Mouse (Mus musculus) CH12.LX (cell line): ENCODE results near the gene Krtap29-1. TPM values are rescaled to one million over a fixed set of nuclear protein-coding genes. Genes with fewer than 3 reads are reported as not detected.
A peak's percentile ranks its signal among the peaks of the same experiment; 100 is the strongest.

Source experiments
- DNase-seq: peaks from one replicate; pipeline ENCODE4 v3.0.0-alpha.2; 2013; ENCODE audit errors: extremely low read depth
- H3K27ac ChIP-seq: 2 replicates; pipeline ENCODE4 v1.5.1; 2012; ENCODE audit warnings: low read depth, mild to moderate bottlenecking, control low read depth, moderate library complexity; ENCODE audit not compliant: insufficient read depth
- H3K27me3 ChIP-seq: replicated peaks from 2 replicates; pipeline ENCODE3; 2012; ENCODE audit warnings: inconsistent platforms
- H3K36me3 ChIP-seq, 2 experiments: replicated peaks in 1 of 2; 2 replicates each; pipeline versions ENCODE3 to v1.6.1; 2012; ENCODE audit warnings: inconsistent platforms in 1 of 2, low read length in 1 of 2, mild to moderate bottlenecking in 1 of 2, mixed read lengths in 1 of 2, moderate library complexity in 1 of 2; ENCODE audit not compliant: control insufficient read depth in 1 of 2, insufficient read depth in 1 of 2
- H3K4me1 ChIP-seq, 2 experiments: 2 replicates each; pipeline ENCODE4 v1.6.1; 2012; ENCODE audit warnings: inconsistent platforms in 1 of 2, moderate library complexity in 1 of 2; ENCODE audit not compliant: insufficient read depth in 2 of 2, control insufficient read depth in 1 of 2
- H3K4me2 ChIP-seq: 2 replicates; pipeline ENCODE4 v1.6.1; 2012; ENCODE audit warnings: low read depth, mild to moderate bottlenecking, control low read depth; ENCODE audit not compliant: poor library complexity, insufficient read depth, severe bottlenecking
- H3K4me3 ChIP-seq, 3 experiments: fragments of 150-350 bp in 1 of 3; sonication (generic) in 1 of 3; replicated peaks in 1 of 3; 2 replicates each; pipeline versions ENCODE3 to v1.5.1; 2011 to 2012; ENCODE audit warnings: low read depth in 2 of 3, low read length in 2 of 3, mild to moderate bottlenecking in 2 of 3, moderate library complexity in 2 of 3, control low read depth in 1 of 3, improper control_type of control experiment in 1 of 3, inconsistent platforms in 1 of 3, mixed read lengths in 1 of 3; ENCODE audit not compliant: poor library complexity in 1 of 3
- H3K79me2 ChIP-seq: replicated peaks from 2 replicates; pipeline ENCODE4 v1.6.1; 2012; ENCODE audit warnings: mild to moderate bottlenecking, moderate library complexity; ENCODE audit not compliant: control insufficient read depth, poor library complexity, insufficient read depth, severe bottlenecking; ENCODE audit errors: extremely low read depth
- H3K9ac ChIP-seq: 2 replicates; pipeline ENCODE4 v1.6.1; 2012; ENCODE audit warnings: low read depth, mild to moderate bottlenecking, control low read depth, moderate library complexity; ENCODE audit not compliant: insufficient read depth
- H3K9me3 ChIP-seq: replicated peaks from 2 replicates; pipeline ENCODE3; 2012; ENCODE audit warnings: low read length, inconsistent platforms, mixed read lengths
- BHLHE40 ChIP-seq: IDR thresholded peaks from 2 replicates; pipeline ENCODE4 v1.6.1; 2011; ENCODE audit warnings: mild to moderate bottlenecking, low read depth, low read length, improper control_type of control experiment
- CHD1 ChIP-seq: IDR thresholded peaks from 2 replicates; pipeline ENCODE4 v1.6.1; 2012; ENCODE audit warnings: low read depth, low read length, improper control_type of control experiment, inconsistent platforms
- CHD2 ChIP-seq: IDR thresholded peaks from 2 replicates; pipeline ENCODE4 v1.6.1; 2011; ENCODE audit warnings: low read length, improper control_type of control experiment
- CTCF ChIP-seq, 2 experiments: IDR thresholded peaks in 1 of 2; conservative IDR thresholded peaks in 1 of 2; 2 replicates each; pipeline ENCODE4 v1.5.1; 2011 to 2012; ENCODE audit warnings: low read depth in 2 of 2, low read length in 2 of 2, improper control_type of control experiment in 1 of 2, inconsistent platforms in 1 of 2, mild to moderate bottlenecking in 1 of 2, moderate library complexity in 1 of 2
- E2F4 ChIP-seq: IDR thresholded peaks from 2 replicates; pipeline ENCODE4 v1.6.1; 2011; ENCODE audit warnings: low read depth, low read length, improper control_type of control experiment; ENCODE audit not compliant: insufficient replicate concordance
- IRF4 ChIP-seq: IDR thresholded peaks from 2 replicates; pipeline ENCODE4 v1.6.1; 2014; ENCODE audit warnings: low read depth, mild to moderate bottlenecking, inconsistent platforms, low read length, improper control_type of control experiment
- JUN ChIP-seq: IDR thresholded peaks from 2 replicates; pipeline ENCODE4 v1.6.1; 2011; ENCODE audit warnings: low read depth, mild to moderate bottlenecking, low read length, improper control_type of control experiment, moderate library complexity; ENCODE audit not compliant: insufficient read depth
- JUND ChIP-seq: conservative IDR thresholded peaks from 2 replicates; pipeline ENCODE4 v1.6.1; 2011; ENCODE audit warnings: low read depth, low read length, improper control_type of control experiment
- KAT2A ChIP-seq: IDR thresholded peaks from 2 replicates; pipeline ENCODE4 v1.6.1; 2012; ENCODE audit warnings: low read length, improper control_type of control experiment, inconsistent platforms; ENCODE audit not compliant: insufficient replicate concordance
- MAFK ChIP-seq: IDR thresholded peaks from 2 replicates; pipeline ENCODE4 v1.6.1; 2011; ENCODE audit warnings: low read length, improper control_type of control experiment; ENCODE audit not compliant: insufficient replicate concordance
- MAX ChIP-seq: IDR thresholded peaks from 2 replicates; pipeline ENCODE4 v1.6.1; 2011; ENCODE audit warnings: low read length, improper control_type of control experiment
- MAZ ChIP-seq: IDR thresholded peaks from 2 replicates; pipeline ENCODE4 v1.6.1; 2012; ENCODE audit warnings: low read depth, mild to moderate bottlenecking, inconsistent platforms, low read length, improper control_type of control experiment, moderate library complexity
- NELFE ChIP-seq: IDR thresholded peaks from 2 replicates; pipeline ENCODE4 v1.6.1; 2011; ENCODE audit warnings: low read depth, low read length, improper control_type of control experiment
- NRF1 ChIP-seq: IDR thresholded peaks from 2 replicates; pipeline ENCODE4 v1.6.1; 2014; ENCODE audit warnings: low read depth, mild to moderate bottlenecking, inconsistent platforms, low read length, improper control_type of control experiment, moderate library complexity
- PAX5 ChIP-seq: IDR thresholded peaks from 2 replicates; pipeline ENCODE4 v1.6.1; 2012; ENCODE audit warnings: low read length, inconsistent platforms, mixed read lengths
- POLR2A ChIP-seq: IDR thresholded peaks from 2 replicates; pipeline ENCODE4 v1.6.1; 2011; ENCODE audit warnings: low read depth, mild to moderate bottlenecking, improper control_type of control experiment, low read length
- RAD21 ChIP-seq: IDR thresholded peaks from 2 replicates; pipeline ENCODE4 v1.6.1; 2011; ENCODE audit warnings: low read depth, mild to moderate bottlenecking, low read length, improper control_type of control experiment, moderate library complexity
- RCOR1 ChIP-seq: conservative IDR thresholded peaks from 2 replicates; pipeline ENCODE4 v1.6.1; 2012; ENCODE audit warnings: low read depth, mild to moderate bottlenecking, inconsistent platforms, low read length, improper control_type of control experiment
- SIN3A ChIP-seq: IDR thresholded peaks from 2 replicates; pipeline ENCODE4 v1.6.1; 2012; ENCODE audit warnings: low read length, improper control_type of control experiment, inconsistent platforms
- SMC3 ChIP-seq: IDR thresholded peaks from 2 replicates; pipeline ENCODE4 v1.6.1; 2011; ENCODE audit warnings: low read depth, low read length, improper control_type of control experiment
- USF1 ChIP-seq: IDR thresholded peaks from 2 replicates; pipeline ENCODE4 v1.6.1; 2014; ENCODE audit warnings: low read depth, mild to moderate bottlenecking, inconsistent platforms, low read length, improper control_type of control experiment
- ZC3H11A ChIP-seq: IDR thresholded peaks from 2 replicates; pipeline ENCODE4 v1.6.1; 2012; ENCODE audit warnings: low read depth, mild to moderate bottlenecking, inconsistent platforms, low read length, improper control_type of control experiment
- ZKSCAN1 ChIP-seq: IDR thresholded peaks from 2 replicates; pipeline ENCODE4 v1.6.1; 2012; ENCODE audit warnings: low read depth, inconsistent platforms, low read length, improper control_type of control experiment, borderline replicate concordance
- ZMIZ1 ChIP-seq: IDR thresholded peaks from 2 replicates; pipeline ENCODE4 v1.6.1; 2012; ENCODE audit warnings: low read depth, mild to moderate bottlenecking, inconsistent platforms, low read length, improper control_type of control experiment
- ZNF384 ChIP-seq: IDR thresholded peaks from 2 replicates; pipeline ENCODE4 v1.6.1; 2012; ENCODE audit warnings: low read depth, low read length, improper control_type of control experiment, inconsistent platforms
- dilution Hi-C: fragments of 300-500 bp; cut with MboI; formaldehyde crosslinking; loops from 2 replicates; pipeline ENCODE4 v1.14.3; 2020; ENCODE audit warnings: low sequenced_read_pairs; ENCODE audit not compliant: extremely low pct_unique_long_range_greater_than_20kb, extremely low pct_ligation_motif_present
- in situ Hi-C: fragments of 300-500 bp; cut with MboI; formaldehyde crosslinking; loops from 3 replicates; pipeline ENCODE4 v1.14.3; 2019; ENCODE audit warnings: low sequenced_read_pairs, low pct_ligation_motif_present, low pct_unique_long_range_greater_than_20kb, mixed read lengths
- polyA plus RNA-seq: library from polyadenylated mRNA; unstranded; fragments of >175 nt; gene quantifications from 2 replicates; pipeline ENCODE4 v1.2.1, GENCODE M21; 2012; ENCODE audit warnings: low read depth; ENCODE audit not compliant: insufficient read length
- total RNA-seq, 2 experiments: library from RNA; depleted of rRNA; stranded (reverse); fragments of 300-350 nt in 1 of 2; fragments of >200 nt in 1 of 2; gene quantifications; 2 replicates each; pipeline ENCODE4 v1.2.3; 2012 to 2014

Gene Krtap29-1
- total and polyA plus RNA-seq, 3 experiments: not detected

DNA sequence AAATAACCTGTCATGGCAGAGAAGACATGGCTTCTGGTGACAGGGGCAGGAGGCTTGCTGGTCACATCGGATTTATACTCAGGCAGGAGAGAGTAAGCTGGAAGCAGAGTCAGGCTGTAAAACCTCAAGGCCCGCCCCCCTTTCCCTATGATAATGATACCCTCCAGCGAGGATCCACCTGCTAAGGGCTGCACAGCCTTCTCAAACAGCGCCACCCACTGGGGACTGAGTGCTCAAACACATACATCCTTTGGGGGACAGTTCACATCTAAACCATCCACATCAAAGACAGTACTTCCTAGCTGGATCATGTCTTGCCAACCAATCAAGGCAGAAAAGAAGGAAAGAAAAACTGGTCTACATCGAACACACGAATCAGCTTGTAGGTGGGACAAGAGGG is 14.6 kb downstream of the Krtap29-1 start:
- no peaks in the 10 kb centered on the region for H3K4me1 ChIP-seq
- no peak overlapping the region for H3K27ac ChIP-seq
- peak; percentile 12 for DNase-seq
- dilution Hi-C loops: no loop called here
- no peaks in the 10 kb centered on the region; the same call in 1 of the 2 replicates for H3K79me2 ChIP-seq
- H3K4me2 ChIP-seq: no peak overlapping the region
- no peak overlapping the region for H3K9ac ChIP-seq
- H3K4me3 ChIP-seq: no peak overlapping the region
- H3K27me3 ChIP-seq: peaks cover 86% of the 10 kb centered on the region
- no peak for TF ChIP-seq MAFK
- no peak for TF ChIP-seq NRF1
- no peak for TF ChIP-seq MAZ
- TF ChIP-seq PAX5: no peak
- no peak for TF ChIP-seq SIN3A
- no peak for TF ChIP-seq ZKSCAN1
- no peak for TF ChIP-seq USF1
- TF ChIP-seq ZNF384: no peak
- peak; percentile 35 for TF ChIP-seq RAD21
- TF ChIP-seq CHD1: no peak
- TF ChIP-seq POLR2A: no peak
- no peak for TF ChIP-seq KAT2A
- TF ChIP-seq ZC3H11A: no peak
- TF ChIP-seq RCOR1: no peak
- TF ChIP-seq NELFE: no peak
- no peak for TF ChIP-seq CHD2
- TF ChIP-seq SMC3: peak; percentile 28
- TF ChIP-seq CTCF (conservative IDR thresholded peaks at IDR 0.05 in 1 of 2, IDR thresholded peaks at IDR 0.05 in 1 of 2; ENCODE audit: low read depth in 2 of 2, low read length in 2 of 2): peak; percentile 17 to 58; a peak in 3 of 4 replicates
- no peak for TF ChIP-seq ZMIZ1
- H3K9me3 ChIP-seq: no peaks in the 10 kb centered on the region
- no peaks in the 10 kb centered on the region for H3K36me3 ChIP-seq
- in situ Hi-C loops: no loop called here

DNA sequence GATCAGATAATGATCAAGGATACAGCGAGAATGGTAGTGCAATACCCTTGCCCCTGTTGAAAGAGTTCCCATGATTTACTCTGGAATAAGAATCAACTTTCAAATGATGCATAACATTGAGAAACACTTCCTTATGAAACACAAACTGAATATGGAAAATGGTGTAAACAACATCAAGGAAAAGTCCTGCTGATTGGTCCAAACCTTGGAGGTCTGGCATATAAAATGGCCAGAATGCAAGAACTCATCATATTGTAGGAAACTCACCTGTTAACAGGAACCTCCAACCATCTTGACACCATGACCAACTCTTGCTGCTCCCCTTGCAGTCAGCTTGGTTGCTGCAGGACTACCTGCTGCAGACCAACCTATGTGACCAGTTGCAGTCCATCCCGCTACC is 30.7 kb downstream of the Krtap29-1 start, which contains the start of gene Krtap9-5:
TSS of gene Krtap9-5 (plus strand) at position 301 of the 400 bp plus-strand sequence.
- no peaks in the 10 kb centered on the region for H3K4me1 ChIP-seq
- H3K79me2 ChIP-seq: no peaks in the 10 kb centered on the region
- no peaks in the 10 kb centered on the region for H3K36me3 ChIP-seq
- no peak for DNase-seq
- no peak for TF ChIP-seq E2F4
- TF ChIP-seq IRF4: no peak
- TF ChIP-seq MAX: no peak
- no peak for TF ChIP-seq PAX5
- no peak for TF ChIP-seq JUND
- TF ChIP-seq MAZ: no peak
- no peak for TF ChIP-seq BHLHE40
- no peak for TF ChIP-seq JUN
- no peak for TF ChIP-seq POLR2A
- in situ Hi-C loops: no loop called here
- dilution Hi-C loops: no loop called here
- no peak within 1 kb of the TSS for H3K4me2 ChIP-seq
- no peak within 1 kb of the TSS for H3K4me3 ChIP-seq
- no peak within 1 kb of the TSS for H3K9ac ChIP-seq
- H3K27me3 ChIP-seq: peaks cover 51% of the 10 kb centered on the region
- H3K9me3 ChIP-seq: peaks cover 6% of the 10 kb centered on the region
- H3K27ac ChIP-seq: no peak within 1 kb of the TSS
